Mouse (Mus musculus) E14TG2a.4 (cell line): Measurements from ENCODE around the gene Kcnj8.

Experiments used
- H3K27me3 ChIP-seq: 2 replicates; pipeline ENCODE4 v1.6.1; 2014; ENCODE audit warnings: low read length, control low read depth; ENCODE audit not compliant: insufficient read depth
- H3K36me3 ChIP-seq: 2 replicates; pipeline ENCODE4 v1.6.1; 2014; ENCODE audit warnings: low read length, control low read depth; ENCODE audit not compliant: insufficient read depth
- H3K4me1 ChIP-seq: replicated peaks from 2 replicates; pipeline ENCODE4 v1.6.1; 2014; ENCODE audit warnings: low read depth, low read length, control low read depth
- H3K4me3 ChIP-seq: replicated peaks from 2 replicates; pipeline ENCODE4 v1.5.1; 2014; ENCODE audit warnings: mild to moderate bottlenecking, low read length
- H3K9me3 ChIP-seq: 2 replicates; pipeline ENCODE4 v1.6.1; 2014; ENCODE audit warnings: low read length, control low read depth
- CTCF ChIP-seq: conservative IDR thresholded peaks from 2 replicates; pipeline ENCODE4 v1.5.1; 2014; ENCODE audit warnings: low read length
- NANOG ChIP-seq: IDR thresholded peaks from 2 replicates; pipeline ENCODE4 v1.6.1; 2014; ENCODE audit warnings: borderline replicate concordance, low read length, mixed read lengths
- POU5F1 ChIP-seq: IDR thresholded peaks from 2 replicates; pipeline ENCODE4 v1.6.1; 2014; ENCODE audit warnings: low read length, borderline replicate concordance

Kcnj8 gene

DNA sequence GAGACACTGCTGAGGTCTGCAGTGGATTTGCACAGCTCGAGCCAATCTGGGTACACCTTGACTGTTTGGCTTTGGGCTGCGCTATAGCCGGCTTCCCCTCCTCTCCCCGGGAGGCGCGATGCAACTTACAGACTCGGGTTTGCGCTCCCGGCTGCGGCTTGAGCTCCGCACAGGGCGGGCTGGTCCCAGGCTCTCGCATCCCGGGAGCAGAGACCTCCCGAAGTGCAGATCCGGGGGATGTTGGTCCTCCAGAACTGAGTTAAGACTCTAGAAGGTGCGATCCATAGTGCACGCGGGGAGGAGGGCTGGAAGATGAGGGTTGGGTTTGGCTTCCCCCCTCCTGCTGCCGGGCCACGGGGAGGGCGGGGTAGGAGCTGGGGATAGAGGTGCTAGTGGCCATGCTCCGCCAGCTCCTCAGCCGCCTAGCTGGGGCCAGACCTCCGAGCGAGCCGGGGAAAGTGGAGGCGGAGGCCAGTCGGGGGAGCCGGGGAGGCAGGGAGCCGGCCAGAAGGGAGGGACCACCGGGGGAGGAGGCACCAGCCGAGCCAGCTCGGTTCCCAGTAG lies at the start of gene Kcnj8:
Gene Kcnj8 (minus strand): TSS at position 560 of the 564 bp plus-strand sequence.
- Histone ChIP-seq H3K4me1 (peaks cover 23% of the 10 kb centered on the region), H3K36me3 (no peaks in the 10 kb centered on the region), H3K4me3 (peak within 1 kb of the TSS; percentile 76)

DNA sequence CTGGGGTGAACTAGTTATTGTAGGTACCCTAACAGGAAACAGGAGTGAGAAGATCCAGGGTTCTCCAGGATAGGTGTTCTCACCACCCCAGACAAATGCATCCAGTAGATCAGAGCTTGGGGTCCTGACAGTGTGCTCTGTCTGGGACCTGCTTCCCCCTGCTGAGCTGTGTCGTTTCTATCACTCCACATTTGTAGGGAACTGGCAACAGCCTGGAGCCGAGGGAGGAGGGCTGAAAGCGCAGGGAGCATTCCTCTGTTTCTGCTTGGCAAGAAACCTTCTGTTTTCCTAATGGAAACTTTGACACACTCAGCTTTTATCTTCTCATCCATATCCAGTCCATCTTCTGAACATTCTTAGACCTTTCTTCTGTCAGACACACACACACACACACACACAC lies 45.2 kb upstream of the Kcnj8 start:
- Histone ChIP-seq H3K4me3 (no peak overlapping the region), H3K9me3 (no peaks in the 10 kb centered on the region), H3K4me1 (no peaks in the 10 kb centered on the region), H3K27me3 (no peaks in the 10 kb centered on the region), H3K36me3 (no peaks in the 10 kb centered on the region)
- TF ChIP-seq NANOG = no peak
- no peak for TF ChIP-seq POU5F1
- no peak for TF ChIP-seq CTCF

More for the DNA sequence above, at the start of gene Kcnj8:
- peaks cover 2% of the 10 kb centered on the region; the same call in 1 of the 2 replicates for H3K9me3 ChIP-seq
- no peak for TF ChIP-seq NANOG
- TF ChIP-seq POU5F1 = no peak
- TF ChIP-seq CTCF = no peak
- peaks cover 61% of the 10 kb centered on the region for H3K27me3 ChIP-seq

DNA sequence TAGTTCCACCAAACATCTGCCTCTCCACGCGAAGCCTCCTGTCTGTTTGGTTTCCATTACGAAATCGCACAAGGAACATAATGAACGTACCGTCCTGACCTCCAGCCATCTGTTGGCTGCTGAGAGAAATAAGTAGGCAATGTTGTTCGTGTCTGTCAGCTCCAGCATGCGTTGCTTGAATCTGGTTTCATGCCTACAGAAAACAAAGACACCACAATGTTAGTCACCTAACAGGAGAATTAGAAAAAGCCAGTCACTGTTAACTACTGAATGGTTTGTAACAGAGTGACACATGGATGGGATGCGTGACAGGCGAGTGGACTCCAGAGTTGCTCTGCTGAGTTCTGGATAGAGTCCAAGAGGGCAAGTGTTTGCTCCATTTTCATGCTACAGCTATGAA lies 42.9 kb upstream of the Kcnj8 start:
- TF ChIP-seq POU5F1 = no peak
- TF ChIP-seq CTCF = no peak
- TF ChIP-seq NANOG = no peak
- H3K36me3 ChIP-seq = no peaks in the 10 kb centered on the region

DNA sequence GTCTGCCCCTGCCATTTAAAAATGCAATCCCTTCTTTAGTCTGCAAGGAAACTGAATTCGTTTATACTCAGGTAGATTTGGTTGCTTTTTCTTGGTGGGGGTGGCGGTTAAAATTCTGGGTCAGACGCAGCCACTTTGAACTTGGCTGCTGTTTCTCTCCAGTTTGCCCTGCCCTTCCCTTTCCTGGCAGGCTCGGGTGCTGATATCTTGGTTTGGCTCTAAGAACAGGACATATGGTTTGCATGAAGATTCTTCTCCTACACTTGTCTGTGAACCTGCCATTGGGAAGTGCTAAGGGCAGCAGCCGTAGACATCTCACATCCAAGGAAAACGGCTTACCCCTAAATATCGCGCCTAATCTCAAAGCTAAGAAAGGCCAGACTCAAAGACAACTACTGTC lies 41.0 kb upstream of the Kcnj8 start:
- Histone ChIP-seq H3K4me1 (no peaks in the 10 kb centered on the region), H3K27me3 (0 out of 2 replicates have a peak, but pooled peaks cover 3% of the 10 kb centered on the region), H3K9me3 (no peaks in the 10 kb centered on the region), H3K4me3 (no peak overlapping the region), H3K36me3 (no peaks in the 10 kb centered on the region)
- TF ChIP-seq POU5F1 = no peak
- TF ChIP-seq CTCF = no peak
- no peak for TF ChIP-seq NANOG

More for the DNA sequence above, 42.9 kb upstream of the Kcnj8 start:
- Histone ChIP-seq H3K4me3 (no peak overlapping the region), H3K27me3 (0 out of 2 replicates have a peak, but pooled peaks cover 3% of the 10 kb centered on the region), H3K4me1 (no peaks in the 10 kb centered on the region), H3K9me3 (no peaks in the 10 kb centered on the region)

DNA sequence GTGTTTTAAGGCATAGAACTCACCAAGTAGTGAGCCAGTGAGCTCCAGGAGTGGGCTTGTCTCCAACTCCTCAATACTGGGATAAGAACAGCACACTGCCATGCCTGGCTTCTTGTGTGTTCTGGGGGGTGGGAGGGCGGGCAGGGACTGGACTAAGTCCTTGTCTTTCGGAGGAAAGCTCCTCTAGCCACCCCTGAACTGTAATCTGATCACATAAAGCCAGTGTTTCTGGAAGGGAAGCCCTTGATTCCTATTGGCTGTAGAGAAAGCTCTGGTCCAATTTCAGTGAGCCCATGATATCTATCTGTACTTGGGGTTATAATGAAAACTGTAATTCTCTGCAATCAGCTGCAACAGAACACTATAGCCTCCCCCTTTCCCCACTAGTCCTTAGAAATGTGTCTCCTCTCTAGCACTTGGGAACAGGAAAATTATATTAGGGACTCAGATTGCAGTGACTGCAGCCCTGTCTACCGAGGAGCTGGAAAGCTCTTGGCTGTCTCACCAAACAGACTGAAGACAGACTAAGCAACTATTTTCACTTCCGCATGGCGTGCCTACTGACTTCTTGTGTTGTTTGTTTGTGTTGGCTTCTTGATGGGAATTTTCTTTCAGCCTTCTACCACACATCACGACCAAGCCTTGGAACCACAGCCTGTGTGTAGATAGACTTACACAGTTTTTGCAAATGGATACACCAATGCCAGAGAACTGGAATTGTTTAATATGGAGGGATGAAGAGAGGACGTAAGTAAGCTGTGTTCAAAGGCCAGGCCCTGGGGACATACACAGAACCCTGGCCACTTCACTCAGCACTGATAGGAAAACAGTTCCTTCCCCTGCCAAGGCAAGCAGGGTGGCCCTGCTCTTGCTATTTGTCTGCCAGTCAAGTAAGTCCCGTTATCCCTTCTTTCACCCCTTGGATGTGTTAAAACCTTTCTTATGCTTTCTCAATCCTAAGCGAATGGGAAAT lies 38.3 kb upstream of the Kcnj8 start:
- TF ChIP-seq CTCF = no peak
- TF ChIP-seq POU5F1 = no peak
- TF ChIP-seq NANOG = no peak
- Histone ChIP-seq H3K27me3 (0 out of 2 replicates have a peak, but pooled peaks cover 3% of the 10 kb centered on the region), H3K4me3 (no peak overlapping the region), H3K9me3 (no peaks in the 10 kb centered on the region), H3K36me3 (no peaks in the 10 kb centered on the region), H3K4me1 (no peaks in the 10 kb centered on the region)

DNA sequence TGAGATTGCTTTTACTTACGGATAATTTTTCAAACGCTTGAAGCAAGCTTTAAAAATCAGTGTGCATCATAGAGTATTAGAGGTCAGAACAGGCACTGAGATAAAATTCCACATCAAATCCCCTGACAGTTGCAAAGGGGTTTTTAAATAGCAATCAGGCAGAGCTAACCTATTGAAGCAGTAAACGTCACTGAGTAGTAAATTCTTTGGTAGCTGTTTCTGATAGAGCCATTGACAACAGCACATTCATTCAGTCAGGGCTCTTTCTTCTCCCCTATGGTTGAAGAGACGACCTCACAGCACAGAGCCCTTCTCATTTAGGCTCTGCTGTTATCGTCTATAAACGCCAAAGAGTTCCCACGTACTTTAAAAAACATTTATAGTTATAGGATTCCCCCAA lies 35.7 kb upstream of the Kcnj8 start:
- H3K4me1 ChIP-seq = peaks cover 21% of the 10 kb centered on the region
- H3K4me3 ChIP-seq = no peak overlapping the region
- H3K27me3 ChIP-seq = 0 out of 2 replicates have a peak, but pooled peaks cover 3% of the 10 kb centered on the region
- H3K9me3 ChIP-seq = no peaks in the 10 kb centered on the region
- TF ChIP-seq NANOG (no peak), POU5F1 (no peak), CTCF (no peak)
- H3K36me3 ChIP-seq = no peaks in the 10 kb centered on the region

DNA sequence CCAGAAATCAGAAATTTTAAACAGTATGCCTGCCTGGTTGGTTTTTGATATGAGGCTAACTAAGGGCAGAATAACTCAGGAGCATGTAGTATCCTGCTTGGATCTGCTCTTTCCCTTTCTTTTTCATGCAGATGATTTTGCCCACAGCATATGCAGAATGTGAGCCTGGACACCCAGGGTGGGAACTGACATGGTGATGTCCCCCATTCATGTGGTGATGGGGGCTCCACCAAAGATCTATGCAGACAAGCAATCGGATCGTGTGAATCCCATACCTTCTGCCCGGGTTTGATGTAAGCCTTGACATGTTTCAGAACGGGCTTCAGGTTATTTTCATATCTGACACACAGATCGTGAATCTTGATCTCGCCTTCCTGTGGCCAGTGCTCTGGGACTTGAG lies 31.4 kb upstream of the Kcnj8 start:
- Histone ChIP-seq H3K36me3 (no peaks in the 10 kb centered on the region), H3K9me3 (no peaks in the 10 kb centered on the region), H3K27me3 (no peaks in the 10 kb centered on the region), H3K4me1 (peaks cover 25% of the 10 kb centered on the region), H3K4me3 (no peak overlapping the region)
- TF ChIP-seq POU5F1 (peak; percentile 57; the same call in 1 of the 2 replicates), CTCF (no peak), NANOG (peak; percentile 65; the same call in 1 of the 2 replicates)

DNA sequence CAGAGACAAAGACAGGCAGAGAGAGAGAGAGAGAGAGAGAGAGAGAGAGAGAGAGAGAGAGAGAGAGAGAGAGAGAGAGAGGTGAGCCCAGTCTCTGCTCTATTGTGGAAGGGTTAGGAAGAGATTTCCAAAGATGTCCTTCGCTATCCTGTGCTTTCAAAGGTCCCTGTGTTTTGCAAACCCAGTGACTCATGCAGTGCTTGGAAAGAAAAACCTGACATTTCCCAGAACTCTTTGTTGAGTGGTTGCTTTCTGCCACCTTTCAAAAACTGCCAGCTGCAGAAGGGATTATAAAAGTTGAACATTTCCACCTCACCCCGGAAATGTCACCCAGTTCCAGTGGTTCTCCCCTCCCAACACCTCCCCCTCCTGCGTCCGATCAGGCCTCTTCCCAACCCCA lies 7.4 kb upstream of the Kcnj8 start:
- H3K36me3 ChIP-seq = no peaks in the 10 kb centered on the region
- no peaks in the 10 kb centered on the region for H3K9me3 ChIP-seq
- no peak overlapping the region for H3K4me3 ChIP-seq
- H3K4me1 ChIP-seq = no peaks in the 10 kb centered on the region
- TF ChIP-seq POU5F1 (no peak), CTCF (no peak), NANOG (no peak)
- H3K27me3 ChIP-seq = peaks cover 15% of the 10 kb centered on the region

DNA sequence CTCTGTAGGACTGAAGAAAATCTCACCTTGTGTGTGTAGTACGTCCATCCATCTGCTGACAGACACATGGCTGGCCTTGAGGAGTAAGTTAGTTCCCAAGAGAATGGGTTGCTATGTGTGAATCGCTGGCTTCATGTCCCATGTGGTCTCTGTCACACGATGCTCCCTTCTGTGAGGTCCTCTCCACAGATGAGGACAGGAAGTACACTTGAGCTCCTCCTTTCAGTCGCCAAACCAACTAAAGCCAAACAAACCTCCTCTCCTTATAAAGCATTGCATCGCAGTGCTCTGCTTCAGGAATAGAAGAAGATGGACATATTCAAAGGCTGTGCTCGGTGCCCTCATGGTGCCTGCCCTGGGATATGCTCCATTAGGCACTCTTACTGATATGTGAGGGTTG lies 6.4 kb upstream of the Kcnj8 start:
- Histone ChIP-seq H3K4me3 (no peak overlapping the region), H3K4me1 (no peaks in the 10 kb centered on the region), H3K27me3 (peaks cover 24% of the 10 kb centered on the region), H3K36me3 (no peaks in the 10 kb centered on the region), H3K9me3 (no peaks in the 10 kb centered on the region)
- TF ChIP-seq NANOG (no peak), CTCF (no peak), POU5F1 (no peak)
